Mouse (Mus musculus) lung, postnatal 0 days (tissue): ENCODE measurements around the gene Cabp4. TPM values are rescaled to one million over a fixed set of nuclear protein-coding genes. Genes with fewer than 3 reads are reported as not detected.

ENCODE experiments used
- ATAC-seq: fragments of 200-750 bp; cut with Nextera tagmentation; 2 replicates; pipeline ENCODE4 v1.8.0; 2017; ENCODE audit warnings: moderate library complexity
- DNase-seq: peaks from one replicate; pipeline ENCODE4 v3.0.0-alpha.2; 2016; ENCODE audit warnings: low spot score
- H3K27ac ChIP-seq: fragments of 300-500 bp; sonication (generic); 2 replicates; pipeline ENCODE4 v1.5.1; 2014; ENCODE audit warnings: antibody characterized with exemption, mild to moderate bottlenecking, low read length, mixed read lengths
- H3K27me3 ChIP-seq: fragments of 300-500 bp; sonication (generic); replicated peaks from 2 replicates; pipeline ENCODE4 v1.6.1; 2014; ENCODE audit warnings: low read length, mixed read lengths; ENCODE audit not compliant: insufficient read depth
- H3K36me3 ChIP-seq: fragments of 300-500 bp; sonication (generic); 2 replicates; pipeline ENCODE4 v1.6.1; 2014; ENCODE audit warnings: low read length, mixed read lengths; ENCODE audit not compliant: insufficient read depth
- H3K4me1 ChIP-seq: fragments of 300-500 bp; sonication (generic); 2 replicates; pipeline ENCODE4 v1.6.1; 2014; ENCODE audit warnings: antibody characterized with exemption, low read depth, low read length, mixed read lengths; ENCODE audit not compliant: insufficient read depth
- H3K4me2 ChIP-seq: fragments of 300-500 bp; sonication (generic); replicated peaks from 2 replicates; pipeline ENCODE4 v1.6.1; 2014; ENCODE audit warnings: low read depth, mild to moderate bottlenecking, low read length, moderate library complexity, mixed read lengths
- H3K4me3 ChIP-seq: fragments of 300-500 bp; sonication (generic); 2 replicates; pipeline ENCODE4 v1.5.1; 2014; ENCODE audit warnings: low read depth, low read length
- H3K9ac ChIP-seq: fragments of 300-500 bp; sonication (generic); replicated peaks from 2 replicates; pipeline ENCODE4 v1.6.1; 2014; ENCODE audit warnings: low read depth, mild to moderate bottlenecking
- H3K9me3 ChIP-seq: fragments of 300-500 bp; sonication (generic); 2 replicates; pipeline ENCODE4 v1.6.1; 2016; ENCODE audit warnings: low read length, mixed read lengths
- CTCF ChIP-seq: IDR thresholded peaks from 2 replicates; pipeline ENCODE4 v1.5.1; 2016; ENCODE audit warnings: antibody characterized with exemption, mild to moderate bottlenecking
- EP300 ChIP-seq: IDR thresholded peaks from 2 replicates; pipeline ENCODE4 v1.6.1; 2016; ENCODE audit warnings: antibody characterized with exemption, mild to moderate bottlenecking, control low read depth
- WGBS: fragments of 180-500 bp; shearing (Covaris S2); extraction: QIAGEN DNeasy Blood & Tissue Kit; methylation state at CpG from one replicate; pipeline ENCODE4 v1.1.7; 2014; 5-methylcytosine and 5-hydroxymethylcytosine counted together
- polyA plus RNA-seq: library from polyadenylated mRNA; unstranded; fragments of >200 nt; fragmentation: Nextera tagmentation; extraction: Ambion mirVana; gene quantifications from 2 replicates; pipeline ENCODE4 v1.2.1, GENCODE M21; 2015

The Cabp4 gene
- polyA plus RNA-seq, 1 experiment from 2014 or later, result 0.10 TPM

DNA sequence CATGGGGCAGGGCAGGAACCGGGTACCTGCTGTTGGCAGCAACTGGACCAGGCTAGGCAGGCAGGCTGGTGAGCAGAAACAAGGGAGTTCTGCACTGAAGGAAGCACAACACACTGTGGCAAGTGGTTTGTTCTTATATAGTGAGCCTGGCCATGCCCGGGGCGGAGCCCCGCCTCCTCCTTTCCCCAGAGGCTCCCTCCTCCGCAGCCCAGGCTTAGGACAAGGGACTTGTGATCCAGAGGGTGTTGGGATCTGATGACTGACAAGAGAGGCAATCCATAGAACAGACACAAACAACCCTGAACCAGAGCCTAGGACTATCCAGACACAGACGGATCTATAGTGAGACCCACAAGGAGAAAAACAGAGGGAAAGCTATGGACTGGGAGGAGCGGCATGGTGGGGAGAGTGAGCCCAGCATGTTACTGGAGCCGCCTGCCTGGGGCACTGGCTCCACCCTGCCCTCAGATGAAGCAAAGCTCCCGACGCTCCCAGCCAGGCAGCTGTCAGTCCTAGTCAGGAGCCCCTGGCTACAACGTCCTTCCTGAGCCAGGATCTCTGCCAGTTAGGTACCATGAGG is 31.6 kb upstream of the Cabp4 start, which contains the start of gene Carns1:
Gene Carns1, minus strand, starts transcription at position 112 of the 580 bp plus-strand sequence.
- 11% methylated on average over 10 of the region's 11 CpGs for WGBS
- DNase-seq (peak; percentile 67), ATAC-seq (peak; percentile 82)
- H3K4me3 ChIP-seq, result no peak within 1 kb of the TSS
- peak within 1 kb of the TSS; percentile 47 for H3K4me2 ChIP-seq
- H3K36me3 ChIP-seq, result no peaks in the 10 kb centered on the region; the same call in 1 of the 2 replicates
- no peak within 1 kb of the TSS for H3K9ac ChIP-seq
- TF ChIP-seq EP300 (no peak), CTCF (no peak)
- no peaks in the 10 kb centered on the region for H3K9me3 ChIP-seq
- no peaks in the 10 kb centered on the region for H3K27me3 ChIP-seq
- peaks cover 12% of the 10 kb centered on the region; the same call in 1 of the 2 replicates for H3K4me1 ChIP-seq
- H3K27ac ChIP-seq, result no peak within 1 kb of the TSS; the same call in 1 of the 2 replicates

DNA sequence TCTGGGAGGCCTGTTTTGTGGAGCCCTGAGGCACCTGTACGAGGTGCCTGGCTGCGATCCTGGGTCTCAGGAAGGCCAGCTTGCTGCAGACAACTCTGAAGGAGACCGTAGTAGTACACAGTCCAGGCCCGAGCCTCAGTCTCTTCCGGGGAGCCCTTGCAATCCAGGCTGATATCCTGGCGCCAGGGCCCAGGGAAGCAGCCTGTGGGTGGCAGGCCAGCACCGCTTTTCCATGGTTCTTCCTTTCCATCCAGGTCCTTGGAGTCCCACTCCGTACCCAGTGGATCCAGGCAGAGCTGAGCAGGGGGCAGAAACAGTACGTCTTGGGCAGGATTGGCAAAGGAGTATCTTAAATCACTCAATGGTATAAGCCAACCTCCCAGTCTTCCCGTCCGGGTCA is 29.1 kb upstream of the Cabp4 start:
- DNase-seq, result no peak
- Histone ChIP-seq H3K4me1 (peaks cover 18% of the 10 kb centered on the region; the same call in 1 of the 2 replicates), H3K9ac (no peak overlapping the region), H3K4me2 (no peak overlapping the region), H3K27ac (no peak overlapping the region), H3K27me3 (no peaks in the 10 kb centered on the region), H3K9me3 (no peaks in the 10 kb centered on the region), H3K36me3 (no peaks in the 10 kb centered on the region; the same call in 1 of the 2 replicates), H3K4me3 (no peak overlapping the region)
- TF ChIP-seq EP300, result no peak
- no peak for TF ChIP-seq CTCF
- 62% methylated on average over 11 of the region's 11 CpGs for WGBS
- ATAC-seq, result no peak

DNA sequence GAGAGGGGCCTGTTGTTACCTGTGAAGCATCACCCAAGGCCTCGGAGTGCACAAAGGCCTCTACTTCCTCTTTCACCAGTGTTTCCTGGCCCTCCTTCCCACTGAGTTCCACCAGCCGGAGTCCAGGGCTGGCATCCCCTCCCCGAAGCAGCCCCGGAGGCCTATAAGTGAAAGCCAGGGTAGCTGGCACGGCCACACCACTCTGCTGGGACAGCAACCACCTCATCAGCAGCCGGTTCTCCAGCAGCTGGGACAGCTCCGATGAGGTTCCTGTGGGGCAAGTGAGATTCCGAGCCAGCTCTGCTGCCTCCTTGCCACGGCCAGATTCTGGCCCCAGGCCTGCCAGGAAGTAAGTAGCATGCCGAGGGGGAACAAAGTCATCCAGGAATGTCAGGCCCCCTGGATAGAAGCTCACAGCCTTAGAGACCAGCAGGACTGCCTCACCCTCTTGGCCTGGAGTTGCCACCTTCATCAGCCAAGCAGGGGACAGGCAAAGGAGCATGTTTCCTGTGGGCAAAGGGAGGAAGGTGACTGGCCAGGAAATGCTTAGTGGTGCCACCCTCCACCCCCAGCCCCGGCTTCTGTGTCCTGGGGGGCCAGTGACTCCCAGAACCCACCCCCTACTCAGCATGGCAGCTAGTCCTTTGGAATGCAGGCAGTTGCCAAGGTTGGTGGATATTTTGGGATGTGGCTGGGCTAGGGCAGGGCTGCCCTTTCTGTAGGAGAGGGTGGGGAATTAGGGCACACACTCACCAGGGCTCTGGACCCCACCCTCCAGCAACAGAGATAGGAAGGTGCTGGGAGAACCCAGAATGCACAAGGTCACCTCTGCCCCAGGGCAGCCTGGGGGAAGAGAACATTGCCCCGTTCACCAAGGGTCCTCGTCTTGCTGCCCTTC is 27.8 kb upstream of the Cabp4 start:
- WGBS, result 40% methylated on average over 13 of the region's 13 CpGs
- Histone ChIP-seq H3K4me2 (no peak overlapping the region), H3K36me3 (no peaks in the 10 kb centered on the region; the same call in 1 of the 2 replicates), H3K9me3 (no peaks in the 10 kb centered on the region), H3K4me3 (no peak overlapping the region), H3K27me3 (no peaks in the 10 kb centered on the region), H3K9ac (no peak overlapping the region), H3K27ac (peak overlapping the region; percentile 26), H3K4me1 (peaks cover 18% of the 10 kb centered on the region; the same call in 1 of the 2 replicates)
- DNase-seq, result peak; percentile 48
- ATAC-seq, result no peak
- TF ChIP-seq CTCF, result no peak
- TF ChIP-seq EP300, result no peak

DNA sequence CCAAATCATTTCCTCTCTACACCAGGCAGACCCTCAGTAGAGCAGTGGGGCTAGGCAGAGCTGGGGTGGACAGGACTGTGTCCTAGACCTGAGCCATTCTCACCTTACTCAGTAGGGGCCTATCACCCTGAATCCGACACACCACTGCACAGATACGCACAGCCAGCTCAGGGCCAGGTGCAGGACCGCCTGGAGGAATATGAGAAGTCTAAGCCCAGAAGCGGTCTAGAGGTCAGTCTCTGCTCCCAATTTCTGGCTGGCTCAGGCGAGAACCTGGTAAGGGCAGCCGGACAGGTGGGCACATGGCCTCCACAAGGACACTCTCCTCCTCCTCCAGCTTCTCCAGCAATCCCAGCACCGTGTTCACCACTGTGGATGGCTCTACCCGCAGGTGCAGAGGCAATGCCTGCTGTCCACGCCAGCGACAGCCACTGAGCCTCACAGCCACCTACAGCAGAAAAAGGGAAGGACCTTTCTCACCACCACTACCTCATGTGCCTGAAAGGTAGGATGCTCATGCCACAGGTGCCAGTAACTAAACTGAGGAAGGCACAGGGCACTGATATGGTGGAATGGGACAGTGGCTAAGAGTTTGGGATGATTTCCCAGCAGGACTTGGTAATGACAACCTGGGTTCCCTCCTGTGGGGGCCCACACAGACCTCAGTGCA is 27.0 kb upstream of the Cabp4 start:
- WGBS, result 95% methylated on average over 10 of the region's 10 CpGs
- H3K4me1 ChIP-seq, result peaks cover 18% of the 10 kb centered on the region; the same call in 1 of the 2 replicates
- no peaks in the 10 kb centered on the region; the same call in 1 of the 2 replicates for H3K36me3 ChIP-seq
- H3K27me3 ChIP-seq, result no peaks in the 10 kb centered on the region
- peak overlapping the region; percentile 26; the same call in 1 of the 2 replicates for H3K27ac ChIP-seq
- H3K9me3 ChIP-seq, result no peaks in the 10 kb centered on the region
- DNase-seq, result no peak
- H3K9ac ChIP-seq, result no peak overlapping the region
- no peak overlapping the region for H3K4me2 ChIP-seq
- TF ChIP-seq CTCF, result no peak
- TF ChIP-seq EP300, result no peak
- no peak for ATAC-seq
- no peak overlapping the region for H3K4me3 ChIP-seq

DNA sequence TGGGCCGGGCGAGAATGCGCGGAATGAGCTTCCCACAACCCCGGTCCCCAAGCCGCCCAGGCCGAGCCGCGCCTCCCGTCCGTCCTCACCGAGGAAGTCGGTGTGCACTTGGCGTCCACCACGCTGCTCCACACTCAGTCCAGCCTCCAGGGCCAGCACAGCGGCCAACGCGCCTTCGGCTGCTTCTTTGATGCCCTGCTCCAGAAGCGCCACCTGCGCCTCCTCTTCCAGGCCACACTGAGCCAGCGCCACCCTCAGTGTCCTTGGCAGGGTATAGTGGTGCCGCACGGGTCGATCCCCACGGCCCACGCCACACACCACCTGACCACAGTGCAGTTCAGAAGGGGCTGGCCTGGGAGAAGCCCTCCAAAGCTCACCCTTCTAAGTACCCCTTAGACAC is 26.0 kb upstream of the Cabp4 start:
- TF ChIP-seq EP300 (no peak), CTCF (no peak)
- Histone ChIP-seq H3K27ac (peak overlapping the region; percentile 93), H3K4me3 (peak overlapping the region; percentile 39), H3K36me3 (no peaks in the 10 kb centered on the region; the same call in 1 of the 2 replicates), H3K27me3 (no peaks in the 10 kb centered on the region), H3K9ac (peak overlapping the region; percentile 73), H3K4me2 (peak overlapping the region; percentile 79), H3K9me3 (no peaks in the 10 kb centered on the region), H3K4me1 (peaks cover 11% of the 10 kb centered on the region; the same call in 1 of the 2 replicates)
- ATAC-seq (no peak), DNase-seq (no peak)
- 4% methylated on average over 22 of the region's 27 CpGs for WGBS

DNA sequence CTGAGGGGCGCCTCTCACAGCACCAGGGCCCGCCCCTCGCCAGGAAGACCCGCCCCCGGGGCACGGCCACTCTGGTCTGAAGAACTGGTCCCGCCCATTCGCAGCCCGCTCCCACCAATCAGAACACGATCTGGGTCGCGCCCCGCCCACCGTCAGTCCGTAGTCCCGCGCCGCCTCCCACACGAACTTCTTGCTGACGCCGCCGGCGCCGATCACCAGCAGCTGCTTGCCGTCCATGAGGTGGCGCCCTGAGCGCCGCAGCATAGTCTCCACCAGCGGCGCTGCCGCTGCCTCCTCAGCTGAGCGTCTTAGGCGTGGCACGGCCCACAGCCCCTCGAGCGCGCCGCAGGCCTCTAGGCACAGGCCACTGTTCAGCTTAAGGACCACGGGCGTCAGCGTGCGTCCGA is 25.5 kb upstream of the Cabp4 start:
- H3K27me3 ChIP-seq, result no peaks in the 10 kb centered on the region
- peaks cover 11% of the 10 kb centered on the region; the same call in 1 of the 2 replicates for H3K4me1 ChIP-seq
- DNase-seq (peak; percentile 100), ATAC-seq (peak; percentile 96)
- peak overlapping the region; percentile 39 for H3K4me3 ChIP-seq
- H3K27ac ChIP-seq, result peak overlapping the region; percentile 93
- peak overlapping the region; percentile 79 for H3K4me2 ChIP-seq
- H3K36me3 ChIP-seq, result no peaks in the 10 kb centered on the region; the same call in 1 of the 2 replicates
- no peaks in the 10 kb centered on the region for H3K9me3 ChIP-seq
- peak overlapping the region; percentile 73 for H3K9ac ChIP-seq
- peak; percentile 99 for TF ChIP-seq CTCF
- TF ChIP-seq EP300, result no peak
- under 1% methylated on average over 42 of the region's 43 CpGs for WGBS
